Mouse (Mus musculus) mesoderm, embryonic 11.5 days (tissue): ENCODE data around the gene Eif3a.
A peak's percentile ranks its signal among the peaks of the same experiment; 100 is the strongest.

ENCODE experiments used
- DNase-seq: peaks from one replicate; pipeline ENCODE4 v3.0.0-alpha.2; 2012; ENCODE audit warnings: low read depth, low spot score

Eif3a gene

DNA sequence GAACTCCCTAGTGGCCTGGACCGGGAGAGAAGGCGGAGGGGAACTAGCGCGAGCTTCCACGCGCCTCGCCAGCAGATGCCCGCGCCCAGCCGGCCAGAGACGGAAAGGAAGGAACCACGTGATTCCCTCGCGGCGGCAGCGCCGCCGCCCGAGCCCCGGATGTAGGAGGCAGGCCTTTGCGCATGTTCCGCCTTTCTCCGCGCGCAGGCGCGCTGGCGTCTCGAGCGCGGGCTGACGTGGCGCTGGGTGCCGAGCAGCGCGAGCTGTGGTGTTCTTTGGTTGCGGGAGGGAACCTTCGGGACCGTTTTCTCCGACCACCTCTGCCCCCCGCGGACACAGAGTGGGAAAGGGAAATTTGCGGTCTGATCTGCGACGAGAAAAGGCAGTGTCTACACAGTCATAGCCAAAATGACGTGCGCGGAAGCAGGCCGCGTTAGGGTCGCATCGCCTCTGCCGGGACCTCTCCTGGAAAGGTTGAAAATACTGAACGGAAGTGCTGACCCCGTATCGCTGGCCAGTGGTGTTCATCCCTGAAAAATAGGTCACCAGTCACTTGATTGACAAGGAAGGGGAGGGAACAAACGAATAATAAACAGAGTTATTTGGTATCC lies at the start of gene Eif3a:
Gene Eif3a, minus strand, starts transcription at position 108 of the 611 bp plus-strand sequence.
- peak; percentile 98 for DNase-seq

- peak; percentile 67 for DNase-seq
Measured at GRCm38 (mm10) chr19:60837747-60838146, 47.3 kb upstream of the Eif3a start.

GRCm38 (mm10) chr19:60818677-60819076 lies 28.2 kb upstream of the Eif3a start:
- no peak for DNase-seq

- no peak for DNase-seq
Measured at GRCm38 (mm10) chr19:60813133-60813532, 22.7 kb upstream of the Eif3a start.

DNA sequence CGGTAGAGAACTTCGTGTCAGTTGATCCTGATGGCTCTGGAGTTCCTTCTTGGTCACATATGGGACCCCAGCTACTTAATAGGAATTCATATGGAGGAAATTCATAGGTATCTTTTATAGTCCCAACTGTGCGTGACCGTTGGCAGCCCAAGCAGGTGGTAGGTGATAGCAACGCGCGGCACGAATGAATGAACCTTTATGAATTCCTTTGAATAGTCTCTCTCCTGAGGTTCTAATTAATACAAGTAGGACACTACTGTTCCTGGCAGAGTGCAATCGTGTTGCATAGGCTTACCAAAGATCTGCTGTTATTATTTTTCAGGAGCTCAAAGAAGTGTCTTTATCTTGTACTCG lies 21.6 kb upstream of the Eif3a start:
- DNase-seq, result no peak

- DNase-seq, result peak; percentile 93
Measured at GRCm38 (mm10) chr19:60811098-60812035, 20.9 kb upstream of the Eif3a start, which contains the start of gene Fam45a. Fam45a (plus strand) TSS chr19:60811585.

DNA sequence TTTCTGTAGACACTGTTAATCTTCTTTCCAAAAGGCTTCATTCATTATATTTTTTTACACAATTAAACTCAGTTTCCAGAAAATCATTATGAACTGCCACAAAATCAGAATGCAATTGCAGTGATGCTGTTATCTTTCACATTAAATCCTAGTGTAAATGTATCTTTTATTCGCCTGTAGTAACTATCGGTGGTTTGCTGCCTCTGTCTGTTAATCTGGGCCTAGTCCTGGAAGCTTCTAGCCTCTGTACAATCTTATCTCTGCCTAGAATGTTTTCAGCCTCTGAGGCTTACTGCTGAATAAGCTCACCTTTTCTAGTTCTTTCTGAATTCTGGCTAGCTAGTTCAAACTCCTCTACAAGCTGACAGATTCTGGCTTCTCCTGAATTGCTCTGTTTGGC lies 19.5 kb upstream of the Eif3a start:
- no peak for DNase-seq

DNA sequence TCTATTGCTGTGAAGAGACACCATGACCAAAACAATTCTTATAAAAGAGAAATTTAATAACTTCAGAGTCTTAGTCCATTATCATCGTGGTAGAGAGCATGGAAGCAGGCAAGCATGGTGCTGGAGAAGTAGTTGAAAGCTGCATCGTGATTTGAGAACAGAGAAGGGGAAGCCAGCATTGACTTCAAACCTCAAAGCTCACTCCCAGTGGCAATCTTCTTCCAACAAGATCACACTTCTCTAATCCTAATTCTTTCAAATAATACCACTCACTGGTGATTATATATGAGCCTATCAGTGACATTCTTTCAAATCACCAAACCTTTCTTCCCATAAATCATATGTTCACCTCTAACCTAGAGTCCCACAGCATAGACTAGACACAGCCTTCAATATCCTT lies 14.4 kb upstream of the Eif3a start:
- no peak for DNase-seq

DNA sequence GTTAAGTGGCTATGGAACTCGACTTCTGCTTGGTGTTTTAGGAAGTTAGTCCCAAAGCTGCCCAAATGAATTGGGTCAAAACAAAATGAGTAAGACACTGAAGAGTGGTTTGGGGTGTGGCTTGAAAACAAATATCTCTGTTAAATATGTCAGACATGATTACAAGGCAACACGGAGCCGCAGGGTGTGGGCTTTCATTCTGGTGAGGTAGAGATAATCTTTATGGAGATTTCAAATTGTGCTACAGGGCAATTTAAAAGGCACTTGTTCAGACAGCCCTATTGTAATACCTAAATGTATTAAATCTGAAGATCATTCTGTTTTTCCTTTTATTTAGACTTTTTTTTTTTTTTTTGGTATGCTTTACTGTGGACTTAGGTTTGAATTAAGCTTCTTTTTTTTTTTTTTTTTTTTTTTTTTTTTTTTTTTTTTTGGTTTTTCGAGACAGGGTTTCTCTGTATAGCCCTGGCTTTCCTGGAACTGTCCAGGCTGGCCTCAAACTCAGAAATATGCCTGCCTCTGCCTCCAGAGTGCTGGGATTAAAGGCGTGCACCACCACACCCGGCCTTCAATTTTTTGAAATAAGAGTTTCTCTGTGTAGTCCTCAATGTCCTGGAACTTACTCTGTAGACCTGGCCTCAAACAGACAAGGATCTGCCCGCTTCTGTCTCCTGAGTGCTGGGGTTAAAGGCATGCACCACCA lies 9.6 kb upstream of the Eif3a start:
- no peak for DNase-seq

DNA sequence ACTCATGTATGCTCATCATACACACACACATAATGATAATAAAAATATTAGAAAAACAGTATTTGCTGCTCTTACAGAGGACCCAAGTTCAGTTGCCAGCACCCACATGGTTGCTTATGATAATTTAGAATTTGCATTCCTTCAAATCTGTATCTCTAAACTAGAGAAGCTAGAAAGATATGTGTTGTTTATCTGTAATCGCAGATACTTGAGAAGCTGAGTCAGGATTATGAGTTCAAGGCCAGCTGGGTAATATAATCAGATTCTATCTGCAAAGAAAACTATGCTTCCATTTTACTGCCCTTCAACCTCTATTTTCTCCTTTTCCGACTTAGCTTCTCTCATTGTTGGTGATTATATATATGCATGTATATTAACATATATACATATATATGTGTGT lies 7.0 kb upstream of the Eif3a start:
- DNase-seq, result no peak

DNA sequence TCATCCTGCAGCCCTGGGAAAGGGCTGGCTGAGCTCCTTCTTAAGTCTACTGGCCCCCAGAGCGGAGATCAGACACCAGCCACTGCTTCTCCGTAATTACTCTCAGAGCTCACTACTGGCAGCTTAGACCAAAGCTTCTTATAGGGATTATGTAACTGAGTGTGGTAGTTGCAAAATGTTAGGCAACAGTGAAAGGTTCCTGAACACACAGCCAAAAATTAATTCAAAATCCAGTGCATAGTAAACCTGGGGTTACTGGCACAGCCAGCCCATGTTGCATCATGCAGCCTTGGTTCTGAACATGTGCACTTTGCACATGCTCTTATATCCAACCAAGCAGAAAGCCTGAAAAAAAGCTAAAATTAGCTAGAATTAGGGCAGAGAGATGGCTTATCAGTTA lies 4.8 kb upstream of the Eif3a start:
- DNase-seq, result no peak

GRCm38 (mm10) chr19:60793170-60793707 lies 2.8 kb upstream of the Eif3a start:
- no peak for DNase-seq

DNA sequence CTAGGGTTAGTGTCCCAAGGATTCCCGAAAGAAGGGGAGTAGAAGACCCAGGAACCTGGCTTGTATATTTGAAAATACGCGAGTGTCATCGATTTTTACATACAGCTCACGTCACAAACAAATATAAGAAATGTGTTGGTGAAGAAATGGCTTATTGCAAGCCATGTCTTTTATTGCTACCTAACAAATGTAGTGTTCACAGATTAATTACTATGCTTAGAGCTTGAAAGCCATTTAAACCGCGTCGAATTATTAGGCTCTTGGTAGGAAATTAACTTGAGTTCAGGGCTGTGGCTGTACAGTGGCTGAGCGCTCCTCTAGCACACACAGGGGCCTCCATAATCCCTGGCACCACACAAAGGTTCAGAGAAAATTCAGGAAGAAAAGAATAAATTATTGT lies 706 bp upstream of the Eif3a start:
- no peak for DNase-seq

GRCm38 (mm10) chr19:60789919-60790506 lies 445 bp downstream of the Eif3a start:
- DNase-seq, result peak; percentile 76

GRCm38 (mm10) chr19:60789452-60789851 lies 1.0 kb downstream of the Eif3a start:
- no peak for DNase-seq

DNA sequence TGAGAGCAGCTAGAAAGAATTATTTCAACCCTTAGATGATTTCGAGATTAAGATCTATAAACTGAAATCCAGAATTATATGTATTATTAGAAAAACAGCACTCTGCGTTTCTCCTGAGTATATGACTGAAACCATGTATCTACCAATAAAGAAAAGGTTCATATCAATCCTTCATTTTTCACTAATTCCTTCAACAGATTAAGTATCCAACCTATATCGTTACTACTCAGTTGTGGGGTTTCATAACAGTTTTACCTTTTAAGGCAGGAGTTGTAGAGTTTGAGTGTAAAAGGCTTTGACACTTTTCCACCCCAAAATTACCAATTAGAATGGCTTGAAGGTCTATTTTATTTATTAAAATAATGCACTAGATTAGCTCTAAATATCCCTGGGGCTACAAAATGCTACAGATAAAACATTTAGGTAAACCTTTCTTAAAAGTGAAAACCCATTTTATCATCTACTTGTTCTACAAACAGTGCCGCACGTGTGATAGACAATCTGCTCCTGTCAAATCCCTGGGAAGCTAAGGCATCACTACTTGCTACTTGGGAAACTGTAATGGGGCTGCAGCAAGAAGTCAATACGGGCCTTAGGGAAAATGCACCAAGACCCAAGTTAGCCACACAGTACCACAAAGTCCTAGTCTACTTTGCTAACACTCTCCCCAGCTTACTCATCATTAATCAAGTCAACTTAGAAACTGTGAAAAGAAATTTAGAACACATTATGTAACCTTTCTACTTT lies 2.1 kb downstream of the Eif3a start:
- DNase-seq, result no peak

DNA sequence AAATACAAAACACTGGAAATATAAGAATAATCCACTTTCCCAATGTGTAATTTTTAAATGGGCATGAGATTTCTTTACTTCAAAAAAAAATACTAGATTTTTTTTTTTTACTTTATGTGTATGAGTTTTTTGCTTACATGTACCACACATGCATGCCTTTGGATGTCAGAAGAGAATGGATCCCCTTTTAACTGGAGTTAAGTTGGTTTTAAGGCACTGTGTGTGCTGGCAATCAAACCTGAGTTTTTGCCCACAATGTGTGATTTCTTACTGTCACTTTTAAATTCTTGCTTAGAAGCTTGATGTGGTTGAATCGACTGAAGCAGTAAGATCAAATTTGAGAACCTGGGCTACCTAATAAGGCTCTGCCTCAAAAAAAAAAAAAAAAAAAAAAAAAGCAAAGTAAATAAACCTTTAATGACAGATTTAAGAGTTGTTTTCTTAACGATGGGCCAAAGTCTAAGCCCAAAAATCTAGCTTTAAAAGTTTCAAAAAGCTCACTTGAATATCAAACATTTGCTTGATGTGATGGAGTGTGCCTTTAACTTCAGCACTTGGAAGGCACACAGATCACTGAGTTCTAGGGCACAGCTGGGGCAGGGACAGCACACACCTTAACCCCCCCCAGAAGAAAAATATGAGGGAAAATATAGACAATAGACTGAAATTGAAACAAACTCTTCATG lies 2.9 kb downstream of the Eif3a start:
- DNase-seq, result no peak

DNA sequence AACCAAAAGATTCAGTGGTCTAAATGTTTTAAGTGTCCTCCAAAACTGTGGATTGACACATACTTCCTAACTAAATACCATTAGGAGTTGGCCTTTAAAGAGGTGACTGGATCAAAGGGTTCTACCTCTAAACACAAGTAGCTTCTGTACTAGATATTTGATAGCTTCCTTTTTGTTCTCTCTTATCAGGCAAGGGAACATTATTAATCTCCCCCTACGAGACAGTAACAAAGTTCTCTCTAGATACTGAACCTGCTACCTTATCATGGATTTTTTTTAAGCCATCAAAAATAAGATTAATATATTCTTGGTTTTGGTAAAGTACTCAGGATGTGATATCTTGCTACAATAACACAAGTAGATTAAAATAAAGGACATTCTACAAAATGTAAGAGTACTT lies 5.7 kb downstream of the Eif3a start:
- DNase-seq, result no peak

- DNase-seq, result no peak
Measured at GRCm38 (mm10) chr19:60782034-60782433, 8.4 kb downstream of the Eif3a start.

GRCm38 (mm10) chr19:60773366-60773765 lies 17.1 kb downstream of the Eif3a start:
- DNase-seq, result no peak
